24 mouse cellular contexts compared by ENCODE assay signal in the genomic region with DNA sequence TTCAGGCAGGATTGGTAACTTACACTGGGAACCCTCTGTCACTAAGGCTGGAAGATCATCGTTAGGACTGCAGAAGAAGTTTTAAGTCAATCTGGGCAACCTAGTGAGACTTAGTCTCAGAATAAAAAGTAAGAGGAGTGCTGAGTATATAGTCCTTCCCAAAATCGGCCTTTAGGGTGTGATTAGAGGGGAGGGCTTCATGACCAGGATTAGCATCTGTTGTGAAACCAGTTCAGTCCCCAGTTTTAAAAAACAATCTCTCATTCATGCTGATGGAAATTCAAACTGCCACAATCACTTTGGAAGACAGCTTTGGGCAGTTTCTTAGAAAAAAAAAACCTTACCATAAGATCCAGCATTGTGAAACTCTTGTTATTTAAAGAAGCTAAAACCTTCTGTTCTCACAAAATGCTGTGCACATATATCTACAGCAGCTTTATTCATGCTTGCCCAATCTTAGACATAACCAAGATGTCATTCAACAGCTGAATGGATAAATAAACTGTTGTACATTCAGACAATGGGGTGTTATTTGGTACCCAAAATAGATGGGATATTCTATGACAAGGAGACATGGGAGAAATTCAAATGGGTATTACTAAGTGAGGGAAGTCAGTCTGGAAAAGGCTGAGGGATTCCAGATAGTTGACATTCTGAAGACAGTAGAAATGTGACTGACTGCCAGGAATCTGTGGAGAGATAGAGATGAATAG.
DNase-seq lines count a peak whose midpoint lies in the region; ATAC-seq and TF ChIP-seq lines count a peak whose summit lies in the region.
"Had no signal": no experiment of that assay in that cellular context is flagged by ENCODE, and none has a peak within 500 bp of the region (broad histone marks: within the 10 kb centered on the region; RNA-seq: fewer than 3 reads in every experiment).

No protein-coding gene starts in this region.

- no peaks in the 10 kb centered on the region for H3K36me3 ChIP-seq in forebrain, postnatal 0 days (ENCODE audit: insufficient read depth)
- H3K36me3 ChIP-seq in forebrain, embryonic 15.5 days = no peaks in the 10 kb centered on the region
- no peaks in the 10 kb centered on the region for H3K36me3 ChIP-seq in lung, embryonic 14.5 days (ENCODE audit: insufficient read depth)
- H3K36me3 ChIP-seq in lung, postnatal 0 days (ENCODE audit: insufficient read depth, low read length) = no peaks in the 10 kb centered on the region
- H3K36me3 ChIP-seq: embryonic facial prominence, embryonic 12.5 days; embryonic facial prominence, embryonic 15.5 days; heart, embryonic 12.5 days; heart, embryonic 15.5 days; hindbrain, embryonic 10.5 days; hindbrain, embryonic 13.5 days had no signal

- no peaks in the 10 kb centered on the region for H3K27me3 ChIP-seq in forebrain, postnatal 0 days (ENCODE audit: insufficient read depth, low read length)
- H3K27me3 ChIP-seq in forebrain, embryonic 15.5 days = no peaks in the 10 kb centered on the region
- H3K27me3 ChIP-seq in lung, embryonic 14.5 days (ENCODE audit: insufficient read depth, low read length) = no peaks in the 10 kb centered on the region
- H3K27me3 ChIP-seq in lung, postnatal 0 days (replicated peaks; ENCODE audit: insufficient read depth, low read length) = no peaks in the 10 kb centered on the region
- H3K27me3 ChIP-seq: embryonic facial prominence, embryonic 12.5 days; embryonic facial prominence, embryonic 15.5 days; heart, embryonic 12.5 days; heart, embryonic 15.5 days; hindbrain, embryonic 13.5 days had no signal

- no peak for DNase-seq in forebrain, postnatal 0 days
- peak; percentile 56 for DNase-seq in lung, embryonic 14.5 days
- no peak for DNase-seq in lung, postnatal 10 days
- peak; percentile 91 for DNase-seq in lung, postnatal 0 days (ENCODE audit: low spot score)
- no peak for DNase-seq in lung, postnatal 36 days
- DNase-seq: adrenal gland, adult 8-10 months; adrenal gland, postnatal 25 days; cerebellum, adult 2 months; cerebellum, adult 9-11 months; cerebellum, postnatal 25 days; gastrocnemius, postnatal 25 days; heart, adult 18-20 months; heart, postnatal 10 days; heart, postnatal 36 days had no signal

- no peak overlapping the region for H3K27ac ChIP-seq in forebrain, postnatal 0 days (ENCODE audit: low read depth, low read length)
- no peak overlapping the region for H3K27ac ChIP-seq in forebrain, embryonic 15.5 days (replicated peaks)
- no peak overlapping the region for H3K27ac ChIP-seq in lung, embryonic 14.5 days (ENCODE audit: low read depth)
- H3K27ac ChIP-seq in lung, postnatal 0 days (ENCODE audit: low read length) = peak overlapping the region; percentile 62; the same call in 1 of the 2 replicates
- H3K27ac ChIP-seq: embryonic facial prominence, embryonic 12.5 days; embryonic facial prominence, embryonic 15.5 days; heart, embryonic 15.5 days; hindbrain, embryonic 10.5 days; hindbrain, embryonic 13.5 days had no signal

- peak; percentile 43 for ATAC-seq in forebrain, postnatal 0 days
- no peak for ATAC-seq in forebrain, embryonic 15.5 days (replicated peaks)
- ATAC-seq in lung, embryonic 14.5 days (ENCODE audit: insufficient read depth) = peak; percentile 17; the same call in 1 of the 2 replicates
- ATAC-seq in lung, postnatal 0 days = peak; percentile 96
- ATAC-seq: activated CD4-positive, CD25-positive, alpha-beta regulatory T cell, adult 4 months; forebrain, embryonic 14.5 days; hindbrain, embryonic 16.5 days had no signal

- TF ChIP-seq EP300 in lung, postnatal 0 days (IDR thresholded peaks at IDR 0.05) = peak; percentile 92

- no peak overlapping the region for H3K9ac ChIP-seq in forebrain, postnatal 0 days
- no peak overlapping the region for H3K9ac ChIP-seq in forebrain, embryonic 15.5 days (replicated peaks)
- H3K9ac ChIP-seq in lung, embryonic 14.5 days = no peak overlapping the region
- no peak overlapping the region for H3K9ac ChIP-seq in lung, postnatal 0 days (replicated peaks; ENCODE audit: low read depth)
- H3K9ac ChIP-seq: embryonic facial prominence, embryonic 12.5 days; embryonic facial prominence, embryonic 15.5 days; heart, embryonic 12.5 days; heart, embryonic 15.5 days; hindbrain, embryonic 13.5 days had no signal

- no peak overlapping the region for H3K4me2 ChIP-seq in forebrain, postnatal 0 days (ENCODE audit: low read depth)
- no peak overlapping the region for H3K4me2 ChIP-seq in forebrain, embryonic 15.5 days (replicated peaks)
- no peak overlapping the region for H3K4me2 ChIP-seq in lung, embryonic 14.5 days
- no peak overlapping the region for H3K4me2 ChIP-seq in lung, postnatal 0 days (replicated peaks; ENCODE audit: low read depth, low read length)
- H3K4me2 ChIP-seq: embryonic facial prominence, embryonic 12.5 days; embryonic facial prominence, embryonic 15.5 days; heart, embryonic 12.5 days; heart, embryonic 15.5 days; hindbrain, embryonic 13.5 days had no signal

- no peaks in the 10 kb centered on the region for H3K9me3 ChIP-seq in forebrain, postnatal 0 days (ENCODE audit: low read length)
- H3K9me3 ChIP-seq in forebrain, embryonic 15.5 days = no peaks in the 10 kb centered on the region
- no peaks in the 10 kb centered on the region for H3K9me3 ChIP-seq in lung, embryonic 14.5 days (ENCODE audit: low read depth, low read length)
- no peaks in the 10 kb centered on the region for H3K9me3 ChIP-seq in lung, postnatal 0 days (ENCODE audit: low read length)
- H3K9me3 ChIP-seq: embryonic facial prominence, embryonic 12.5 days; embryonic facial prominence, embryonic 15.5 days; heart, embryonic 12.5 days; heart, embryonic 15.5 days; hindbrain, embryonic 10.5 days; hindbrain, embryonic 13.5 days had no signal

- WGBS in forebrain, postnatal 0 days = 75% methylated on average over 2 of the region's 2 CpGs
- 79% methylated on average over 2 of the region's 2 CpGs for WGBS in forebrain, embryonic 15.5 days
- WGBS in lung, embryonic 14.5 days = 71% methylated on average over 2 of the region's 2 CpGs
- 66% methylated on average over 2 of the region's 2 CpGs for WGBS in lung, postnatal 0 days

- H3K4me1 ChIP-seq in forebrain, postnatal 0 days (ENCODE audit: insufficient read depth) = no peaks in the 10 kb centered on the region
- H3K4me1 ChIP-seq in forebrain, embryonic 15.5 days = no peaks in the 10 kb centered on the region
- H3K4me1 ChIP-seq in lung, embryonic 14.5 days (ENCODE audit: insufficient read depth) = no peaks in the 10 kb centered on the region
- H3K4me1 ChIP-seq in lung, postnatal 0 days (ENCODE audit: insufficient read depth, low read depth, low read length) = no peaks in the 10 kb centered on the region
- H3K4me1 ChIP-seq: embryonic facial prominence, embryonic 12.5 days; embryonic facial prominence, embryonic 15.5 days; heart, embryonic 12.5 days; heart, embryonic 15.5 days; hindbrain, embryonic 10.5 days; hindbrain, embryonic 13.5 days had no signal

- H3K4me3 ChIP-seq in forebrain, postnatal 0 days (ENCODE audit: low read depth, low read length) = no peak overlapping the region
- H3K4me3 ChIP-seq in forebrain, embryonic 15.5 days = no peak overlapping the region
- H3K4me3 ChIP-seq in lung, embryonic 14.5 days (ENCODE audit: low read depth, low read length) = no peak overlapping the region
- H3K4me3 ChIP-seq in lung, postnatal 0 days (ENCODE audit: low read depth, low read length) = no peak overlapping the region
- H3K4me3 ChIP-seq: embryonic facial prominence, embryonic 12.5 days; embryonic facial prominence, embryonic 15.5 days; heart, embryonic 12.5 days; heart, embryonic 15.5 days; hindbrain, embryonic 10.5 days; hindbrain, embryonic 13.5 days had no signal

- no peak for TF ChIP-seq CTCF in forebrain, postnatal 0 days (IDR thresholded peaks at IDR 0.05; ENCODE audit: low read depth)
- no peak for TF ChIP-seq CTCF in lung, embryonic 14.5 days (IDR thresholded peaks at IDR 0.05; ENCODE audit: low read depth)
- no peak for TF ChIP-seq CTCF in lung, postnatal 0 days (IDR thresholded peaks at IDR 0.05)

Comparison
In these comparisons a context has a peak if more than half of its experiments do, and no peak if none do; other contexts are left out.
1. DNase-seq: peak in lung, embryonic 14.5 days (single experiment) and lung, postnatal 0 days (single experiment); none in forebrain, postnatal 0 days (single experiment), lung, postnatal 10 days (single experiment) and lung, postnatal 36 days (single experiment).